Mouse (Mus musculus) brain, embryonic 18.5 days (tissue): ENCODE measurements around the gene Trmt10c.
"Not testable (repeated sequence)": the region's sequence is repeated elsewhere in the genome, so short reads cannot be mapped to it uniquely, and the experiment has no call there.

ENCODE experiments used
- DNase-seq: peaks from one replicate; pipeline ENCODE4 v3.0.0-alpha.2; 2012; ENCODE audit warnings: low read depth, low spot score

The Trmt10c gene

GRCm38 (mm10) chr16:56037138-56038010 is at the start of gene Trmt10c:
Gene Trmt10c, minus strand, starts transcription at chr16:56037819.
- DNase-seq, result peak; percentile 76

GRCm38 (mm10) chr16:56086336-56086735 is 48.7 kb upstream of the Trmt10c start:
- no peak for DNase-seq

- DNase-seq, result no peak
Measured at GRCm38 (mm10) chr16:56081691-56082090, 44.1 kb upstream of the Trmt10c start.

- DNase-seq, result no peak
Measured at GRCm38 (mm10) chr16:56079419-56079818, 41.8 kb upstream of the Trmt10c start.

GRCm38 (mm10) chr16:56076121-56076869 is 38.7 kb upstream of the Trmt10c start:
- no peak for DNase-seq

GRCm38 (mm10) chr16:56075222-56076111 is 37.8 kb upstream of the Trmt10c start:
- peak; percentile 84 for DNase-seq

- no peak for DNase-seq
Measured at GRCm38 (mm10) chr16:56074565-56074964, 36.9 kb upstream of the Trmt10c start.

GRCm38 (mm10) chr16:56074122-56074521 is 36.5 kb upstream of the Trmt10c start:
- DNase-seq, result no peak

- not testable (repeated sequence) for DNase-seq
Measured at GRCm38 (mm10) chr16:56073150-56073549, 35.5 kb upstream of the Trmt10c start.

GRCm38 (mm10) chr16:56072533-56072932 is 34.9 kb upstream of the Trmt10c start:
- DNase-seq, result no peak

GRCm38 (mm10) chr16:56071317-56072232 is 34.0 kb upstream of the Trmt10c start:
- DNase-seq, result no peak

- DNase-seq, result no peak
Measured at GRCm38 (mm10) chr16:56068523-56069070, 31.0 kb upstream of the Trmt10c start.

GRCm38 (mm10) chr16:56066113-56066512 is 28.5 kb upstream of the Trmt10c start:
- no peak for DNase-seq

GRCm38 (mm10) chr16:56064334-56064990 is 26.8 kb upstream of the Trmt10c start:
- peak; percentile 71 for DNase-seq

- DNase-seq, result no peak
Measured at GRCm38 (mm10) chr16:56062981-56063380, 25.4 kb upstream of the Trmt10c start.

GRCm38 (mm10) chr16:56061995-56062594 is 24.5 kb upstream of the Trmt10c start:
- DNase-seq, result no peak

- no peak for DNase-seq
Measured at GRCm38 (mm10) chr16:56058151-56058550, 20.5 kb upstream of the Trmt10c start.

GRCm38 (mm10) chr16:56056944-56057590 is 19.4 kb upstream of the Trmt10c start:
- no peak for DNase-seq

GRCm38 (mm10) chr16:56055911-56056310 is 18.3 kb upstream of the Trmt10c start:
- DNase-seq, result no peak
